Mouse (Mus musculus) kidney, postnatal 14 days (tissue): Measurements from ENCODE around the gene Tax1bp1.

Experiments
- DNase-seq: peaks from one replicate; pipeline ENCODE4 v3.0.0; 2022; ENCODE audit warnings: mixed read lengths

Tax1bp1 gene

GRCm38 (mm10) chr6:52707815-52708214, 5.7 kb upstream of the Tax1bp1 start:
- DNase-seq, result no peak

- no peak for DNase-seq
Observed at GRCm38 (mm10) chr6:52712563-52712962, 966 bp upstream of the Tax1bp1 start.

GRCm38 (mm10) chr6:52713897-52714509, 474 bp downstream of the Tax1bp1 start:
- DNase-seq, result peak; percentile 84

GRCm38 (mm10) chr6:52717493-52718192, 4.1 kb downstream of the Tax1bp1 start:
- no peak for DNase-seq

- DNase-seq, result peak; percentile 74
Observed at GRCm38 (mm10) chr6:52724805-52725439, 11.4 kb downstream of the Tax1bp1 start.

GRCm38 (mm10) chr6:52730338-52730737, 16.8 kb downstream of the Tax1bp1 start:
- DNase-seq, result no peak

- no peak for DNase-seq
Observed at GRCm38 (mm10) chr6:52734630-52735029, 21.1 kb downstream of the Tax1bp1 start.

GRCm38 (mm10) chr6:52752832-52753231, 39.3 kb downstream of the Tax1bp1 start:
- DNase-seq, result no peak

GRCm38 (mm10) chr6:52765206-52765605, 51.7 kb downstream of the Tax1bp1 start:
- DNase-seq, result no peak

GRCm38 (mm10) chr6:52770789-52771188, 57.3 kb downstream of the Tax1bp1 start:
- DNase-seq, result no peak

- DNase-seq, result no peak
Observed at GRCm38 (mm10) chr6:52773132-52773531, 59.6 kb downstream of the Tax1bp1 start.

- no peak for DNase-seq
Observed at GRCm38 (mm10) chr6:52775350-52775749, 61.8 kb downstream of the Tax1bp1 start.

GRCm38 (mm10) chr6:52775956-52776355, 62.4 kb downstream of the Tax1bp1 start:
- DNase-seq, result no peak

- DNase-seq, result no peak
Observed at GRCm38 (mm10) chr6:52777034-52777433, 63.5 kb downstream of the Tax1bp1 start.

GRCm38 (mm10) chr6:52778523-52778922, 65.0 kb downstream of the Tax1bp1 start:
- DNase-seq, result no peak

GRCm38 (mm10) chr6:52779546-52779945, 66.0 kb downstream of the Tax1bp1 start:
- DNase-seq, result no peak

GRCm38 (mm10) chr6:52790316-52790715, 76.8 kb downstream of the Tax1bp1 start:
- no peak for DNase-seq

GRCm38 (mm10) chr6:52790781-52791180, 77.3 kb downstream of the Tax1bp1 start:
- DNase-seq, result no peak

GRCm38 (mm10) chr6:52792455-52792854, 78.9 kb downstream of the Tax1bp1 start:
- no peak for DNase-seq

- DNase-seq, result no peak
Observed at GRCm38 (mm10) chr6:52795029-52795841, 81.7 kb downstream of the Tax1bp1 start.

GRCm38 (mm10) chr6:52796035-52796598, 82.6 kb downstream of the Tax1bp1 start:
- DNase-seq, result peak; percentile 49

GRCm38 (mm10) chr6:52796691-52797090, 83.2 kb downstream of the Tax1bp1 start:
- DNase-seq, result no peak

GRCm38 (mm10) chr6:52797252-52797800, 83.8 kb downstream of the Tax1bp1 start:
- DNase-seq, result no peak
